Mouse (Mus musculus): ENCODE data around the gene Olfr1457. TPM values are rescaled to one million over a fixed set of nuclear protein-coding genes. Genes with fewer than 3 reads are reported as not detected.

The Olfr1457 gene
- polyA plus RNA-seq (2014; fragmentation: Nextera tagmentation; extraction: Ambion mirVana), result not detected in 2 replicates

DNA sequence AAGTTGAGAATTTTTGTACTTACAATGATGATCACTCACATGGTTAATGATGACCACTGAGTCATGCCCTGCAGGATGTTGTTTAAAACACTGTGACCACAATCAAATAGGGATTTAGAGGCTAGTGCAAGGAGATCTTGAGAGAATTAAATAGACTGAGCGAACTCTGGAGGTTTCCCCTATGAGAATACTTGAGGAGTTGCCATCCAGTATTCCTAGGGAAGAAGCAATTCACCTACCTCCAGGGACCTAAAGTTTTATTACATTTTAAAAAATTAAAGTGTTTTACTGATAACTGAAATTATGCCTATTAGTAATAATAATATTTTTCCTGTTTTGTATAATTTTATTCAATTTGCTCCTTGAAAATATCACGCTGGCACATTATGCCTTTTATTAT lies at the start of gene Olfr1457:
Olfr1457 (minus strand) TSS at position 101 of the 400 bp plus-strand sequence.
- Histone ChIP-seq H3K27me3 (ENCODE audit: control insufficient read depth, insufficient read depth, low read length) (no peaks in the 10 kb centered on the region), H3K9ac (replicated peaks; ENCODE audit: low read length) (no peak within 1 kb of the TSS), H3K4me3 (ENCODE audit: low read depth, low read length) (no peak within 1 kb of the TSS), H3K4me1 (ENCODE audit: control insufficient read depth, insufficient read depth, low read length) (no peaks in the 10 kb centered on the region), H3K4me2 (ENCODE audit: low read depth, low read length) (no peak within 1 kb of the TSS), H3K9me3 (replicated peaks; ENCODE audit: control insufficient read depth, low read length) (no peaks in the 10 kb centered on the region), H3K36me3 (replicated peaks; ENCODE audit: control insufficient read depth, insufficient read depth, low read depth, low read length) (no peaks in the 10 kb centered on the region), H3K27ac (replicated peaks; ENCODE audit: low read depth, low read length) (no peak within 1 kb of the TSS)
- DNase-seq (ENCODE audit: low spot score) (no peak), ATAC-seq (replicated peaks; ENCODE audit: insufficient number of reproducible peaks, low FRiP score, low TSS enrichment, low read depth) (no peak)
- 67% methylated on average over 2 of the region's 2 CpGs for WGBS

DNA sequence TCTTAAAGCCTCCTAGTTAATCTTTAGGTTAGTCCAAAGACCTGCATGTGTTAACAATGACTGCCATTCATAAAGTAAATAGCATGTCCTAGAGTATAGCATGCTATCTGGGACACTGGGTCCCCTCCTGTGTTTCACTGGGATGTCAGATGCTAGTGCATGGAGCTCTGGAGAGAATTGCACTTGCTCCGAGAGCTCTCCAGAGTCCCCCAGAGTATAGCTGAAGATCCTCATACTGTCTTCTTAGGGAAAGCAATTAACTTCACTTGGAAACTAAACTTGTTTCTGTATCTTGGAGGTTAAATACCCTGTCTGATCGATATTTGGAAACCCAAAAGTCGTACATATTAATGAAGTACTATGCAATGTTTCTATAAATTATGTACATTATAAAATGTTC lies 9.0 kb upstream of the Olfr1457 start, which contains the start of gene Olfr1458:
Olfr1458 (minus strand) TSS at position 101 of the 400 bp plus-strand sequence.
- no peaks in the 10 kb centered on the region for H3K4me1 ChIP-seq (ENCODE audit: control insufficient read depth, insufficient read depth, low read length)
- H3K36me3 ChIP-seq (replicated peaks; ENCODE audit: control insufficient read depth, insufficient read depth, low read depth, low read length), result no peaks in the 10 kb centered on the region
- 86% methylated on average over 3 of the region's 3 CpGs for WGBS
- DNase-seq (ENCODE audit: low spot score) (no peak), ATAC-seq (replicated peaks; ENCODE audit: insufficient number of reproducible peaks, low FRiP score, low TSS enrichment, low read depth) (no peak)
- no peak within 1 kb of the TSS for H3K9ac ChIP-seq (replicated peaks; ENCODE audit: low read length)
- no peak within 1 kb of the TSS for H3K4me3 ChIP-seq (ENCODE audit: low read depth, low read length)
- no peak within 1 kb of the TSS for H3K27ac ChIP-seq (replicated peaks; ENCODE audit: low read depth, low read length)
- no peaks in the 10 kb centered on the region for H3K27me3 ChIP-seq (ENCODE audit: control insufficient read depth, insufficient read depth, low read length)
- H3K9me3 ChIP-seq (replicated peaks; ENCODE audit: control insufficient read depth, low read length), result no peaks in the 10 kb centered on the region
- H3K4me2 ChIP-seq (ENCODE audit: low read depth, low read length), result no peak within 1 kb of the TSS

DNA sequence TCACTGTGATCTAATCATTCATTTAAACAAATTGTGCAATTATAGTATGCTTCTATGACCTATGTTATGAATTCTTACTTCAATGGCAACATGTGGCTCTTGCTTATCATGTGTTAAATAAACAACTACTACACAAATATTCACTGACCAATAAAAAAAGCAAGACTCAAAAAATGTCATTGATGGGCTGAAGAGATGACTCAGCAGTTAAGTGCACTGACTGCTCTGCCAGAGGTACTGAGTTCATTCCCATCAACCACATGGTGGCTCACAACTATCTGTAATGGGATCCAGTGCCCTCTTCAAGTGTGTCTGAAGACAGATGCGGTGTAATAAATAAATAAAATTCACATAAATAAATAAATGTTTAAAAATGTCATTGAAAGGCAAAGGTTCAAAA lies 3.8 kb downstream of the Olfr1457 start:
- Histone ChIP-seq H3K36me3 (replicated peaks; ENCODE audit: control insufficient read depth, insufficient read depth, low read depth, low read length) (no peaks in the 10 kb centered on the region), H3K4me1 (ENCODE audit: control insufficient read depth, insufficient read depth, low read length) (no peaks in the 10 kb centered on the region), H3K9me3 (replicated peaks; ENCODE audit: control insufficient read depth, low read length) (no peaks in the 10 kb centered on the region), H3K27ac (replicated peaks; ENCODE audit: low read depth, low read length) (no peak overlapping the region), H3K4me2 (ENCODE audit: low read depth, low read length) (no peak overlapping the region), H3K9ac (replicated peaks; ENCODE audit: low read length) (no peak overlapping the region), H3K4me3 (ENCODE audit: low read depth, low read length) (no peak overlapping the region), H3K27me3 (ENCODE audit: control insufficient read depth, insufficient read depth, low read length) (no peaks in the 10 kb centered on the region)
- WGBS, result 80% methylated on average over 1 of the region's 1 CpGs
- DNase-seq (ENCODE audit: low spot score) (no peak), ATAC-seq (replicated peaks; ENCODE audit: insufficient number of reproducible peaks, low FRiP score, low TSS enrichment, low read depth) (no peak)

DNA sequence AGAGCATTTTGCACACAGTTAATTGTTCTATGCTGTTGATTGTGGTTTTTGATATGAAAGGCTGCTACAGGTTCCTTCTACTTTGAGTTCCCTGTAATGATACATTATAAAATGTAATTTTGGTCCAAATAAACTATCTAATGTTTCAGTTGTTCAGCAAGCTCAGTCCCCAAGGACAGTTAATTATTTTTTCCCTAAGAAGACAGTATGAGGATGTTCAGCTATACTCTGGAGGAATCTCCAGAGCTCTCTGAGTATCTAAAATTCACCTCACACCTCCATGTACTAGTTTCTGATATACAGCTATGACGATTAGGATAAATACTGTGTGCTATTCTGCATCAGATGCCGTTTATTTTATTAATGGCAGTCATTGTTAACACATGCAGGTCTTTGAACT lies 37.4 kb downstream of the Olfr1457 start, which contains the start of gene Olfr1454:
Olfr1454 (plus strand) TSS at position 301 of the 400 bp plus-strand sequence.
- Histone ChIP-seq H3K27me3 (ENCODE audit: control insufficient read depth, insufficient read depth, low read length) (no peaks in the 10 kb centered on the region), H3K27ac (replicated peaks; ENCODE audit: low read depth, low read length) (no peak within 1 kb of the TSS), H3K9ac (replicated peaks; ENCODE audit: low read length) (no peak within 1 kb of the TSS), H3K4me3 (ENCODE audit: low read depth, low read length) (no peak within 1 kb of the TSS), H3K4me1 (ENCODE audit: control insufficient read depth, insufficient read depth, low read length) (no peaks in the 10 kb centered on the region), H3K36me3 (replicated peaks; ENCODE audit: control insufficient read depth, insufficient read depth, low read depth, low read length) (no peaks in the 10 kb centered on the region), H3K4me2 (ENCODE audit: low read depth, low read length) (no peak within 1 kb of the TSS), H3K9me3 (replicated peaks; ENCODE audit: control insufficient read depth, low read length) (no peaks in the 10 kb centered on the region)
- WGBS, result 70% methylated on average over 2 of the region's 2 CpGs
- DNase-seq (ENCODE audit: low spot score), result no peak
- no peak for ATAC-seq (replicated peaks; ENCODE audit: insufficient number of reproducible peaks, low FRiP score, low TSS enrichment, low read depth)

Other genes starting within 250 kb of the Olfr1457 start
- not detected in 2 replicates for gene Olfr1444, start 240.6 kb downstream of the Olfr1457 start, polyA plus RNA-seq (2014; fragmentation: Nextera tagmentation; extraction: Ambion mirVana)
- gene Olfr1445, start 214.0 kb downstream of the Olfr1457 start, polyA plus RNA-seq (2014; fragmentation: Nextera tagmentation; extraction: Ambion mirVana), result not detected in 2 replicates
- not detected in 2 replicates for gene Olfr1446, start 204.4 kb downstream of the Olfr1457 start, polyA plus RNA-seq (2014; fragmentation: Nextera tagmentation; extraction: Ambion mirVana)
- gene Olfr1447, start 194.1 kb downstream of the Olfr1457 start, polyA plus RNA-seq (2014; fragmentation: Nextera tagmentation; extraction: Ambion mirVana), result not detected in 2 replicates
- gene Olfr1448, start 173.5 kb downstream of the Olfr1457 start, polyA plus RNA-seq (2014; fragmentation: Nextera tagmentation; extraction: Ambion mirVana), result not detected in 2 replicates
- not detected in 2 replicates for gene Olfr1449, start 167.1 kb downstream of the Olfr1457 start, polyA plus RNA-seq (2014; fragmentation: Nextera tagmentation; extraction: Ambion mirVana)
- gene Olfr1450, start 147.6 kb downstream of the Olfr1457 start, polyA plus RNA-seq (2014; fragmentation: Nextera tagmentation; extraction: Ambion mirVana), result not detected in 2 replicates
- gene Olfr1451, start 102.9 kb downstream of the Olfr1457 start, polyA plus RNA-seq (2014; fragmentation: Nextera tagmentation; extraction: Ambion mirVana), result not detected in 2 replicates
- not detected in 2 replicates for gene Olfr1453, start 69.6 kb downstream of the Olfr1457 start, polyA plus RNA-seq (2014; fragmentation: Nextera tagmentation; extraction: Ambion mirVana)
- not detected in 2 replicates for gene Olfr1454, start 37.3 kb downstream of the Olfr1457 start, polyA plus RNA-seq (2014; fragmentation: Nextera tagmentation; extraction: Ambion mirVana)
- not detected in 2 replicates for gene Olfr1458, start 8.9 kb upstream of the Olfr1457 start, polyA plus RNA-seq (2014; fragmentation: Nextera tagmentation; extraction: Ambion mirVana)
- not detected in 2 replicates for gene Olfr1459, start 51.7 kb upstream of the Olfr1457 start, polyA plus RNA-seq (2014; fragmentation: Nextera tagmentation; extraction: Ambion mirVana)
- gene Olfr1461, start 65.1 kb upstream of the Olfr1457 start, polyA plus RNA-seq (2014; fragmentation: Nextera tagmentation; extraction: Ambion mirVana), result not detected in 2 replicates
- not detected in 2 replicates for gene Olfr1462, start 87.8 kb upstream of the Olfr1457 start, polyA plus RNA-seq (2014; fragmentation: Nextera tagmentation; extraction: Ambion mirVana)
- gene Olfr1463, start 133.4 kb upstream of the Olfr1457 start, polyA plus RNA-seq (2014; fragmentation: Nextera tagmentation; extraction: Ambion mirVana), result not detected in 2 replicates
- gene Olfr1465, start 217.7 kb upstream of the Olfr1457 start, polyA plus RNA-seq (2014; fragmentation: Nextera tagmentation; extraction: Ambion mirVana), result not detected in 2 replicates
- gene Olfr1466, start 241.0 kb upstream of the Olfr1457 start, polyA plus RNA-seq (2014; fragmentation: Nextera tagmentation; extraction: Ambion mirVana), result not detected in 2 replicates